Mouse (Mus musculus): ENCODE measurements around the gene Ptpdc1.

Gene Ptpdc1

DNA sequence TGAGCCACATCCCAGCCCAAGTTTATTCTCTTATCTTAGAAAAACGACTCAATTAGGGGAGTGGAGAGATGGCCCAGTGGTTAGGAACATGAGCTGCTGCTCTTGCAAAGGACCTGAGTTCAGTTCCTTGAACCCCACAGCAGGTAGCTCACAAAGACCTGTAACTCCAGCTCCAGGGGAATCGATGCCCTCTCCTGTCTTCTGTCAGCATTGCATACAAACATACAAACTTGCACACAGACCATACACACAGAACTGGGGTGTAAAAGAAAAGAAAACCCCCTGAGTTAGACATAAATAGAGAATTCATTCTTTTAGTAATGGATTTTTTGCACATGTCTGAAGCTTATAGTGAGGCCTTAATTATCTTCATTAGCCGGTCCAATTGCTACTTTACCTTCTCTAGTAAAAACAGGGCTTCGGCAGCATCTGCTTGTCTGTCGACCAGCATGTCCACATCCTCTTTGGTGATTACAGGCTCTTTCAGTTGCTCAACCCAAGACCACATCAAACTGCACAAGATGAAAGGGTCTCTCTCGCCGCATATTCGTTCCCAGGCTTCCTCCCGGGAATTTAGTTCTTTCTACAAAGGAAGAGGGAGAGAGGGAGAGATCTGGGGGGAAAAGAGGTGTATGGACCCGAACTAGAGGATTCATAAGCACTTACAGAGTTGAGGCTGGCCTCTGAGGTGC, 42.6 kb downstream of the Ptpdc1 start:
- DNase-seq = no peak

GRCm38 (mm10) chr13:48578616-48579015, 46.8 kb downstream of the Ptpdc1 start:
- peak; percentile 66 to 90 for DNase-seq

- no peak for DNase-seq
Observed at GRCm38 (mm10) chr13:48577836-48578235, 47.6 kb downstream of the Ptpdc1 start.

DNA sequence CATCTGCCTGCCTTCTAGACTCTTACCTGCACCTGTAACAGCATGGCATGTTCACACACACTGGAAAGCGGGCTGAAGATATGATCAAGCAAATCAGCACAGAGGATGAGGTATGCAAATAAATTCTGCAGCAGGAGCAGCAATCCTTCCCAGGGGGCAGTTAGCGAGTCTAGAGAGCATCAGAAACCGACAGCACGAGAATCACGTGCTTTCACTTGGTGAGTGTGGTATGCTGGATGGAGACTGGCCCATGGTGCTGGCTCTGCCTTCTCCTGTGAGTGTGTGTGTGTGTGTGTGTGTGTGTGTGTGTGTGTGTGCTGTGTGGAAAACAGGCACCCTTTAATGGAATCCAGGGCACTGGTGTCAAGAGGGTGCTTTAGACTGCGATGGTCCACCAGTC, 48.5 kb downstream of the Ptpdc1 start:
- DNase-seq = no peak

DNA sequence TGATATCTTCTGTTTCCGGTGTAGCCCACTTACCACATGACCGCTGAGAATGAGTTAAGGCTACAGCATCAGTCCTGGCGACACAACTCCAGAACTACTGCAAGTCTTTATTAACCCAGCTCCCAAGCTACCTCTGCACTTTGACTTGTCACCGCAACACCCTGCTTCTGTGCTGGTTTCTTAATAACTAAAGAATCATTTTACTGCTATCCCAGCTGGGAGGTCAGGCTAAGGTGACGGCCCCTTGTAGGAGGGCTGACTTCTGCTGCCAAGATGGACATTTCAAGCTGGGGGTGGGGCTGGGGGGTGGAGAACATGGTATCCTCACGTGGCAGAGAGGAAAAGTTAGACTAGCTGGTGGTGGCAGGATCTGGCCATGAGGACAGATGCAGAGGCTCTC, 50.7 kb downstream of the Ptpdc1 start:
- DNase-seq = peak; percentile 71 to 88

DNA sequence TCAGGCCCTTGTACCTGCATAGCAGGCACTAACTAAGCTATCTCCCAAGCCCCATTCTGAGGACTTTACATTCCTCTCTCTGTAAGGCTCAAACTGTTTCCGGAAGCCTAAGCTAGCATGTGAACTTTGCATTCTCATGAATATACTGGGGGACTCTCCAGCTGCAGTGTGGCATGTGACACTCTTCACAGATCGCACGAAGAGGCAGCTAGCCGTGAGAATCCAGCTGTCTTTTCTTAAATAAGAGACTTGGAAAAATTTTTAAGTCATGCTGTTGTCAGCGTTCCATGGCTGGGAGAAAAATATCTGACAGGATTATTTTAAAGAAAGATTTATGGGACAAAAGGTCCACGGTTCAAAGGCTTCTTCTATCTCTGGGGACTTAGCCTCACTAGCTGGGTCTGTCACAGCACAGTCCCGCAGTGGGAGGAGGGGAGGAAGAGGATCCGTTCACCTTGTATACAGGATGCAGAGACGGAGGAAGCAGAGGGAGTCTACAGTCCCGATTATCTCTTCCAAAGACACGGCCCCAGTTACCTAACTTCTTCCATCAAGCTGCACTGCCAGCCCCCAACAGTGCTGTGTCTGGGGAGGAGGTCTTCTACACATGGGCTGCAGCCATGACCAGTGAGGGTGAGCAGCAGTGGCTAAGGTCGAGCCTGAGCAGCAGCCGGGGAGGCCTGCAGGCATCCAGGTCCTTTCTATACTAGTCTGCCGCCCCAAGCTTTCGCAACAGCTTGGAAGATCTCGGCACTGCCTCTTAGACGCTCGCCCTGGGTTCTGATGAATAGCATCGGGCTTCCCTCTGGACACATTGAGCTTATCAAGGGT, 51.7 kb downstream of the Ptpdc1 start:
- DNase-seq = peak in 1 of 2 experiments; percentile 56

DNA sequence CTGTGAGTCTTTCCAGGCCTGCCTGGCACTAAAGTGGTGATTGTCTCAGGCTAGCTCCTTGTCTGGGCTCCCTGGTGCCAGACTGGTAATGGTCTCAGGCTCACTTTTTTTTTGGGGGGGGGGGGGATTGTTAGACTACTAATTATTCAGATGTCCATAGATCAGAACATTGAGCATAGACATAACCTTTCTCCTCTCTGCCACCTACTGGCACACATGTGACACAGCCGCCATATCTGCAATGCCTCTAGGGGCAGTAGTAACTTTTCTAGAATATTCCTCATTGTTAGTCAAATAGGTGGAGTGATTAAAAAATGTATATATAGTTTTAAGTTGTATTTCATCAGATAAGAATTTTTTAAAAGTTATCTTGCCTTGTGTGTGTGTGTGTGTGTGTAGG, 53.3 kb downstream of the Ptpdc1 start:
- DNase-seq = peak; percentile 62 to 69

- DNase-seq = no peak
Observed at GRCm38 (mm10) chr13:48571298-48571697, 54.2 kb downstream of the Ptpdc1 start.

DNA sequence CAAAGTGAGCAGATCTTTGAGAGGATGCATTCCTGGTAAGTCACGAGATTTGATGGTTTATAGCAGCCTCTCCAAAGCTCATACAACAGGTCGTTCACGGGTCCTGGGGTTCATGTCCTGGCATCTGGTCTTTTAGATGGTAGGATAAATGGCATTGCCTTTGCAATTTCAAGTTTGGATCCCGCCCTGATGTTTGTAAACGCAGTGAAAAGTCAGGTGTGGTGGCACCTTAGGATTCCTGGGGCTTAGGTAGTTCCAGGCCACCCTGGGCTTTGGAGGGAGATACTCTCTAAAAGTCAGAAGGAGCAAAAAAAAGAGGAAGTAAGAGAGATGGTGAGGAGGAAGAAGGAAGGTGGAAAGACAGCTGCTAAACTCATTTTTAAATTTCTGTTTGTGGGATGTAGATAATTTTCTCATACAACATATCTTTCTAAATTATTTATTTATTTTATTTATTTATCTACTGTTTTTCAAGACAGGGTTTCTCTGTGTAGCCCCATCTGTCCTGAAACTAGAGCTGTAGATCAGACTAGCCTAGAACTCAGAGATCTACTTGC, 55.8 kb downstream of the Ptpdc1 start:
- no peak for DNase-seq

GRCm38 (mm10) chr13:48567646-48568045, 57.8 kb downstream of the Ptpdc1 start:
- DNase-seq = no peak

- DNase-seq = peak; percentile 96 to 98
Observed at GRCm38 (mm10) chr13:48566116-48566935, 59.1 kb downstream of the Ptpdc1 start.

GRCm38 (mm10) chr13:48564881-48565600, 60.4 kb downstream of the Ptpdc1 start:
- DNase-seq = no peak

DNA sequence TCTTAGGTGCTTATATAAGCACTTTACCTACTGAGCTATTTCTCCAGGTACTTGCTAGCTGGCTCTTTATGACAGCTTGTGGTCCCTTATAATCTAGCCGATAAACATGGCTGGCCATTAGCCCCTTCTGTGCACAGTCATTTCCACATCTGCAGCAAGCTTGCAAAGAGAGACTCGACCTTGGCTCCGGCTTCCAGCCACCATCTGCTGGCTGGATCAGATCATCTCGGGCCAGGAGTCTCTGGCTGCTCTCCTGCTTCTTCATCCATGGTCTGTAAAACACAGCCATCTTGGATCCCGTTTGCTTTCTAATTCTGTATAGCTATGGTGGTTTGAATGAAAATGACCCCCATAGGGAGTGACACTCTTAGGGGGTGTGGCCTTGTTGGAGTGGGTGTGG, 63.1 kb downstream of the Ptpdc1 start:
- DNase-seq = no peak

GRCm38 (mm10) chr13:48561481-48561880, 64.0 kb downstream of the Ptpdc1 start:
- no peak for DNase-seq

GRCm38 (mm10) chr13:48555976-48556375, 69.5 kb downstream of the Ptpdc1 start:
- DNase-seq = no peak

DNA sequence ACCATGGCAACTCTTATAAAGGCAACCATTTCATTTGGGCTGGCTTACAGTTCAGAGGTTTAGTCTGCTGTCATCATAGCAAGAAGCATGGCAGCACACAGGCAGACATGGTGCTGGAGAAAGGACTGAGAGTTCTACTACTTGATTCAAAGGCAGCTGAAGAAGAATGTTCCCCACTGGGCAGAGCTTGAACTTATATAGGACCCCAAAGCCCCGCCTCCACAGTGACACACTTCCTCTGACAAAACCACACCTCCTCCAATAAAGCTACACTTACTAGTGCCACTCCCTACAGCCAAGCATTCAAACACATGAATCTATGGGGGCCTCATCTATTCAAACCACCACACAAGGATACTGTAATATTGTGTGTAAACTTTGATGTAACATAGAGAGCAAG, 70.9 kb downstream of the Ptpdc1 start:
- no peak for DNase-seq

- no peak for DNase-seq
Observed at GRCm38 (mm10) chr13:48553511-48553910, 72.0 kb downstream of the Ptpdc1 start.

GRCm38 (mm10) chr13:48552181-48553090, 73.0 kb downstream of the Ptpdc1 start:
- peak; percentile 94 to 95 for DNase-seq

GRCm38 (mm10) chr13:48548296-48548695, 77.2 kb downstream of the Ptpdc1 start:
- DNase-seq = no peak

GRCm38 (mm10) chr13:48547623-48548022, 77.8 kb downstream of the Ptpdc1 start:
- DNase-seq = no peak

DNA sequence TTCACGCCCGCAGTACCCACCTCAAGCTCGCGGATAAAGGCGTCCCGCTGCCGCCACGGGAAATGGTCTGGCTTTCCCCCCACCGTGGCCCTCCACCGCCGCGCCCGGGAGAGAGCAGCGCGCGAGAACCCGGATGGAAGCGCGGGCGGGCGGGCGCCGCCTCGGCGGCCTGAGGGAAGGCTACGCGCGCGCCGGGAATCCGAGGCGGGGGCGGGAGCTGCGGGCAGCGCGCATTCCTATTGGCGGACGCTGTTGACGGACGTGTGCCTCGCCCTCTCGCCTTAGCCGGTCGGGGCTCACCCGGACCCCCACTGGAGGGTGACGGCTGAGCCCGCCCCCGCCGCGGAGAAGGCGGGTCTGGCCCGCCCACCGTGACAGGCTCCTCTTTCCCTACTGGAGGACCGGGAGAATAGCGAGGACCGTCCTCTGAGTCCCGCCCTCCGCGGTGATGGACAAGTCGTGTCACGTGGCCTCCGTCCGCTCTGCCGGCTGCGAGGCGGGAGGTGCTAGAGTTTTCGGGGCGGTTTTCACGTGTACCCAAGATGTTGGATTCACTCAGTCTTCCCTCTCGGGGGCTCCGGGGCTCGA, 79.0 kb downstream of the Ptpdc1 start:
- peak; percentile 99 to 100 for DNase-seq
